Mouse (Mus musculus): ENCODE measurements at regions not wholly inside any gene's neighbourhood (a gene's known extent, or its start where the extent isn't known, plus 50 kb on each side); places are given as distances from the start of the nearest gene placed in this dataset.

DNA sequence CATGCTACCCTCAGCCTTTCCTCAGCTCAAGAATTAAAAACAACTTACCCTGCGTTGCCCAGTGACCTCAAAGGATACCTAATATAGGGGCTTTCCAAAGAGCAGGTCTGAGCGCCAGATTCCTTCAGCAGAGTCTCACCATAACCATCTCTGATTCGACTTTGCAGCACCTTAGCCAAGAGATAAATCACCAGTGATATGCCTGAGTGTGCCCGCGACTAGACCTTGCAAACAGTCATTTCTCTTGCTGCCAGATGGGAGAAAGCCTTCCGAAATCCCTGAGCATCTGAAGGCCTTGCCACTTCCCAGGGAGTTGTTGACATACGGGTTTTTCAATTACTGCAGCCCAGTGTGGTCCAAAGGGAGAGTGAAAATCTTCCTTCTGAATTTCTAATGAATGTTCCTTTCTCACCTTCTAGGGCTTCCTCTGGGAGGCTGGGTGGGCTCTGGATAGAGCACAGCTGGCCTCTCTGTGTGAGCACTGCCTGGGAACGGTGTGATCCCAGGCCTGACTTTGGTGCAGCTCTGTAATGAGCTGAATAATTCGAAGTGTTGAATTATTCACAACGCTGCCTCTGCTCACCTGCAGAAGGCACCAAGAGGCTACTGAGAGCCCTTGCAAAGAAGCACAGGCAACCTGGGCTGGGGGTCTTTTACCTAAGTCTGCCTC lies 396.2 kb downstream of the Fut8 start:
- TF ChIP-seq CTCF (conservative IDR thresholded peaks at IDR 0.05; ENCODE audit: low read length) (no peak), POU5F1 (IDR thresholded peaks at IDR 0.05; ENCODE audit: borderline replicate concordance, low read length) (no peak), NANOG (IDR thresholded peaks at IDR 0.05; ENCODE audit: borderline replicate concordance, low read length) (no peak)

Measured in E14TG2a.4 (cell line).